Mouse (Mus musculus): Measurements from ENCODE around the gene Exoc3l4. TPM values are rescaled to one million over a fixed set of nuclear protein-coding genes. Genes with fewer than 3 reads are reported as not detected.
A peak's percentile ranks its signal among the peaks of the same experiment; 100 is the strongest.

Exoc3l4 gene
- polyA plus RNA-seq, 1 experiment from 2014 or later, result 1.9 TPM

DNA sequence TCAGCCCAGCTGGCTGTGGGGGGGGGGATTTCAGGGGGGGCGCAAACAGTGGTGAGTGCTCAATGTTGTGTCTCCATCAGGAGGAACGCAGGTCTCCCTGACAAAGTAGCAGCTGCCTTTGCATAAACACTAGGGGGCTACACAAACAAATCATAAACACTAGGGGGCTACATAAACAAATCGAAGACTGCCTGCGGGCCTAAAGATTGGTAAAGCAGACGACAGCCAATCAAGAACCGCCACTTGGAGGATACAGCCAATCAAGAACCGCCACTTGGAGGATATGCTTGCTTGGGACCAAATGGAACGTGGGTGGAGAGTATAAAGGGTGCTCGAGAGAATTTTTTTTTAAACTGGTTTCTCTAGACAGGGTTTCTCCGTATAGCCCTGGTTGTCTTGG is 11.9 kb upstream of the Exoc3l4 start:
- H3K9ac ChIP-seq (replicated peaks; ENCODE audit: low read depth, low read length), result no peak overlapping the region
- no peaks in the 10 kb centered on the region for H3K9me3 ChIP-seq (ENCODE audit: control insufficient read depth, low read length)
- no peaks in the 10 kb centered on the region for H3K36me3 ChIP-seq (ENCODE audit: control insufficient read depth, insufficient read depth)
- peaks cover 5% of the 10 kb centered on the region; the same call in 1 of the 2 replicates for H3K27me3 ChIP-seq (replicated peaks; ENCODE audit: control insufficient read depth, insufficient read depth, low read length)
- H3K27ac ChIP-seq (ENCODE audit: low read length), result no peak overlapping the region
- WGBS, result 68% methylated on average over 10 of the region's 10 CpGs
- no peak for ATAC-seq
- no peak overlapping the region for H3K4me3 ChIP-seq (replicated peaks; ENCODE audit: low read length)
- no peak overlapping the region for H3K4me2 ChIP-seq (ENCODE audit: low read length)
- H3K4me1 ChIP-seq (replicated peaks; ENCODE audit: control insufficient read depth, insufficient read depth, low read length), result peaks cover 8% of the 10 kb centered on the region

GRCm38 (mm10) chr12:111406622-111407021 is 10.2 kb upstream of the Exoc3l4 start, which contains the start of gene Lbhd2:
TSS of gene Lbhd2 (plus strand) at chr12:111406809.
- no peak within 1 kb of the TSS for H3K4me3 ChIP-seq (replicated peaks; ENCODE audit: low read length)

GRCm38 (mm10) chr12:111409583-111409982 is 7.2 kb upstream of the Exoc3l4 start:
- H3K9me3 ChIP-seq (ENCODE audit: control insufficient read depth, low read length), result no peaks in the 10 kb centered on the region
- ATAC-seq, result peak; percentile 61
- H3K4me3 ChIP-seq (replicated peaks; ENCODE audit: low read length), result no peak overlapping the region
- no peak overlapping the region for H3K27ac ChIP-seq (ENCODE audit: low read length)
- H3K4me1 ChIP-seq (replicated peaks; ENCODE audit: control insufficient read depth, insufficient read depth, low read length), result peaks cover 18% of the 10 kb centered on the region
- no peak overlapping the region for H3K9ac ChIP-seq (replicated peaks; ENCODE audit: low read depth, low read length)
- 8% methylated on average over 5 of the region's 5 CpGs for WGBS
- H3K36me3 ChIP-seq (ENCODE audit: control insufficient read depth, insufficient read depth), result no peaks in the 10 kb centered on the region
- H3K4me2 ChIP-seq (ENCODE audit: low read length), result no peak overlapping the region
- H3K27me3 ChIP-seq (replicated peaks; ENCODE audit: control insufficient read depth, insufficient read depth, low read length), result peaks cover 5% of the 10 kb centered on the region; the same call in 1 of the 2 replicates

More at GRCm38 (mm10) chr12:111406622-111407021, 10.2 kb upstream of the Exoc3l4 start, which contains the start of gene Lbhd2:
- Histone ChIP-seq H3K36me3 (ENCODE audit: control insufficient read depth, insufficient read depth) (no peaks in the 10 kb centered on the region), H3K4me2 (ENCODE audit: low read length) (peak within 1 kb of the TSS; percentile 14; the same call in 1 of the 2 replicates), H3K9ac (replicated peaks; ENCODE audit: low read depth, low read length) (no peak within 1 kb of the TSS), H3K27me3 (replicated peaks; ENCODE audit: control insufficient read depth, insufficient read depth, low read length) (peaks cover 5% of the 10 kb centered on the region; the same call in 1 of the 2 replicates), H3K4me1 (replicated peaks; ENCODE audit: control insufficient read depth, insufficient read depth, low read length) (peaks cover 10% of the 10 kb centered on the region), H3K27ac (ENCODE audit: low read length) (no peak within 1 kb of the TSS), H3K9me3 (ENCODE audit: control insufficient read depth, low read length) (no peaks in the 10 kb centered on the region)
- ATAC-seq, result no peak
- 1% methylated on average over 23 of the region's 24 CpGs for WGBS

DNA sequence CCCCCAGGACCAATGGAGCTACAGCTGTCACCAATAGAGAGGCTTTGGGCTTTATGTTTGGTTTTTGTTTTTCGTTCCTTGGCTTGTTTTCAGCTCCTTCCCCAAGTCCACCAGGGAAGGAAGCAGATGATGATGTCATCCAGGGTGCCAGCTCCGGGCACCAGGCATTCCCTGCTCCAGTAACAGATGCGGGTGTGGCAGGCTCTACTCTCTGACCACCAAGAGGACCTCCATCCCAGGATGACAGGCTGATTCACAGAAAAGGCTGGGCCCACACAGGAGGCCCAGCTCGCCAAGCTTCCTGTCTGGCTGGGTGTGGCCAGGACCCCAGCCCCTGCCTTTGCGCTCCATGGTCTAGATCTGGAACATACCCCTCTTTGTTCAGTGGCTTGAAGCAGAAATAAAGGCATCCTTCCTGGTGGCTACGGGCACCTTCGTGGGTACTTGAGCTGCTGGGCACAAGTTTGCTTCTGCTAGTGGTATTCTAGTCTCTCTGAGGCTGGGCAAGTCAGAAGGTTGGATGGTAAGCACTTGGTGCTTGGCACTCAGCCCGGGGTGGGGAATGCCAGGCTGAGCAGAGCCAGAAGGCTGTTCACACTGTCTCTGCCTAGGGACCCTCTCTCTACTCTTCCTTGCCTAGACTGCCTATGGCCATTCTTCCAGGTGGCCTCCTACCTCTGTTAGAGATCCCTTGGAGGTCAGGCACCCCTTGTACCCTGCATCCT is 5.0 kb upstream of the Exoc3l4 start:
- no peaks in the 10 kb centered on the region for H3K9me3 ChIP-seq (ENCODE audit: control insufficient read depth, low read length)
- H3K9ac ChIP-seq (replicated peaks; ENCODE audit: low read depth, low read length), result no peak overlapping the region
- H3K27me3 ChIP-seq (replicated peaks; ENCODE audit: control insufficient read depth, insufficient read depth, low read length), result no peaks in the 10 kb centered on the region
- 72% methylated on average over 8 of the region's 8 CpGs for WGBS
- H3K4me1 ChIP-seq (replicated peaks; ENCODE audit: control insufficient read depth, insufficient read depth, low read length), result peaks cover 22% of the 10 kb centered on the region
- no peak overlapping the region for H3K27ac ChIP-seq (ENCODE audit: low read length)
- H3K4me2 ChIP-seq (ENCODE audit: low read length), result no peak overlapping the region
- no peak overlapping the region for H3K4me3 ChIP-seq (replicated peaks; ENCODE audit: low read length)
- ATAC-seq, result no peak
- H3K36me3 ChIP-seq (ENCODE audit: control insufficient read depth, insufficient read depth), result no peaks in the 10 kb centered on the region

GRCm38 (mm10) chr12:111412581-111413284 is 4.1 kb upstream of the Exoc3l4 start:
- H3K27me3 ChIP-seq (replicated peaks; ENCODE audit: control insufficient read depth, insufficient read depth, low read length), result no peaks in the 10 kb centered on the region
- peak overlapping the region; percentile 55 for H3K4me2 ChIP-seq (ENCODE audit: low read length)
- no peak for ATAC-seq
- peak overlapping the region; percentile 39 for H3K4me3 ChIP-seq (replicated peaks; ENCODE audit: low read length)
- H3K4me1 ChIP-seq (replicated peaks; ENCODE audit: control insufficient read depth, insufficient read depth, low read length), result peaks cover 28% of the 10 kb centered on the region
- H3K9ac ChIP-seq (replicated peaks; ENCODE audit: low read depth, low read length), result peak overlapping the region; percentile 51
- 25% methylated on average over 12 of the region's 12 CpGs for WGBS
- H3K27ac ChIP-seq (ENCODE audit: low read length), result no peak overlapping the region
- no peaks in the 10 kb centered on the region for H3K36me3 ChIP-seq (ENCODE audit: control insufficient read depth, insufficient read depth)
- H3K9me3 ChIP-seq (ENCODE audit: control insufficient read depth, low read length), result no peaks in the 10 kb centered on the region

DNA sequence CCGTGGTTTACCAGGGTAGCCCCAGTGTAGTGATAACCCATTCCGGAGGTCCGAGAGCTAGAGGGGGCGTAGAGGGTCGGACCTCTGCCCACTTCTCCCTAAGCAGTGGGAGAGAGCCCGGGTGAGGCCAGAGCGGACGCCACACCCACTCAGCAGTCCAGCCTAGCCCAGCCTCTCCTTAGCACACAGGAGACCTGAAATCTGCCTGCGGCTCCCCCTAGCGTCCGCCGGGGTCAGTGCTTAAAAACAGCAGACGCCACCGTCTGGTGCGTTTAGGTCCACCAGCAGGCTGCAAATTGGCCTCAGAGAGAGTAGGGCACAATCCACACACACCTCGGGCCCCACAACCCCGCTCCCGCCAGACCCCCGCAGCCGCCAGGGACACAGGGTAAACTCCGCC is 3.5 kb upstream of the Exoc3l4 start:
- WGBS, result under 1% methylated on average over 21 of the region's 21 CpGs
- ATAC-seq, result peak; percentile 80
- Histone ChIP-seq H3K4me2 (ENCODE audit: low read length) (peak overlapping the region; percentile 55), H3K27me3 (replicated peaks; ENCODE audit: control insufficient read depth, insufficient read depth, low read length) (no peaks in the 10 kb centered on the region), H3K9me3 (ENCODE audit: control insufficient read depth, low read length) (no peaks in the 10 kb centered on the region), H3K36me3 (ENCODE audit: control insufficient read depth, insufficient read depth) (no peaks in the 10 kb centered on the region), H3K4me1 (replicated peaks; ENCODE audit: control insufficient read depth, insufficient read depth, low read length) (peaks cover 28% of the 10 kb centered on the region), H3K27ac (ENCODE audit: low read length) (no peak overlapping the region), H3K4me3 (replicated peaks; ENCODE audit: low read length) (peak overlapping the region; percentile 39), H3K9ac (replicated peaks; ENCODE audit: low read depth, low read length) (peak overlapping the region; percentile 51)

- peaks cover 16% of the 10 kb centered on the region for H3K4me1 ChIP-seq (replicated peaks; ENCODE audit: control insufficient read depth, insufficient read depth, low read length)
- H3K27me3 ChIP-seq (replicated peaks; ENCODE audit: control insufficient read depth, insufficient read depth, low read length), result peaks cover 37% of the 10 kb centered on the region
- H3K4me2 ChIP-seq (ENCODE audit: low read length), result no peak overlapping the region
- no peak overlapping the region for H3K27ac ChIP-seq (ENCODE audit: low read length)
- whole genome bisulfite sequencing, result 79% methylated on average over 5 of the region's 5 CpGs
- no peaks in the 10 kb centered on the region for H3K9me3 ChIP-seq (ENCODE audit: control insufficient read depth, low read length)
- ATAC-seq, result no peak
- H3K9ac ChIP-seq (replicated peaks; ENCODE audit: low read depth, low read length), result no peak overlapping the region
- no peak overlapping the region for H3K4me3 ChIP-seq (replicated peaks; ENCODE audit: low read length)
- H3K36me3 ChIP-seq (ENCODE audit: control insufficient read depth, insufficient read depth), result no peaks in the 10 kb centered on the region
Measured at GRCm38 (mm10) chr12:111419918-111420317, 3.1 kb downstream of the Exoc3l4 start.

- ATAC-seq, result no peak
- H3K27me3 ChIP-seq (replicated peaks; ENCODE audit: control insufficient read depth, insufficient read depth, low read length), result peaks cover 47% of the 10 kb centered on the region
Measured at GRCm38 (mm10) chr12:111420946-111421709, 4.3 kb downstream of the Exoc3l4 start.

GRCm38 (mm10) chr12:111422852-111423251 is 6.0 kb downstream of the Exoc3l4 start:
- Histone ChIP-seq H3K9ac (replicated peaks; ENCODE audit: low read depth, low read length) (no peak overlapping the region), H3K27me3 (replicated peaks; ENCODE audit: control insufficient read depth, insufficient read depth, low read length) (peaks cover 50% of the 10 kb centered on the region), H3K27ac (ENCODE audit: low read length) (no peak overlapping the region), H3K4me3 (replicated peaks; ENCODE audit: low read length) (no peak overlapping the region), H3K4me2 (ENCODE audit: low read length) (no peak overlapping the region), H3K9me3 (ENCODE audit: control insufficient read depth, low read length) (no peaks in the 10 kb centered on the region), H3K4me1 (replicated peaks; ENCODE audit: control insufficient read depth, insufficient read depth, low read length) (peaks cover 17% of the 10 kb centered on the region), H3K36me3 (ENCODE audit: control insufficient read depth, insufficient read depth) (no peaks in the 10 kb centered on the region)
- no peak for ATAC-seq
- 40% methylated on average over 5 of the region's 5 CpGs for WGBS

More at GRCm38 (mm10) chr12:111420946-111421709, 4.3 kb downstream of the Exoc3l4 start:
- H3K4me2 ChIP-seq (ENCODE audit: low read length), result no peak overlapping the region
- 40% methylated on average over 7 of the region's 7 CpGs for WGBS
- H3K4me1 ChIP-seq (replicated peaks; ENCODE audit: control insufficient read depth, insufficient read depth, low read length), result peaks cover 23% of the 10 kb centered on the region
- no peak overlapping the region for H3K9ac ChIP-seq (replicated peaks; ENCODE audit: low read depth, low read length)
- H3K4me3 ChIP-seq (replicated peaks; ENCODE audit: low read length), result no peak overlapping the region
- no peaks in the 10 kb centered on the region for H3K36me3 ChIP-seq (ENCODE audit: control insufficient read depth, insufficient read depth)
- no peak overlapping the region for H3K27ac ChIP-seq (ENCODE audit: low read length)
- no peaks in the 10 kb centered on the region for H3K9me3 ChIP-seq (ENCODE audit: control insufficient read depth, low read length)

Measured in forebrain, embryonic 16.5 days (tissue).